Mouse (Mus musculus) kidney, adult 2 months (tissue): ENCODE measurements around the gene Duoxa2.

Experiments used
- CTCF ChIP-seq: fragments of 200-500 bp; conservative IDR thresholded peaks from 2 replicates; pipeline ENCODE4 v1.5.1; 2011; ENCODE audit warnings: low read depth, mild to moderate bottlenecking, control low read depth, low read length, moderate library complexity, mixed read lengths; ENCODE audit not compliant: insufficient read depth, insufficient read length
- POLR2A ChIP-seq: fragments of 200-500 bp; IDR thresholded peaks from one replicate; pipeline ENCODE4 v1.6.1; 2011; ENCODE audit warnings: low read depth, low read length, control low read depth

GRCm38 (mm10) chr2:122284091-122284490 is 14.6 kb upstream of the Duoxa2 start:
- TF ChIP-seq POLR2A (no peak), CTCF (no peak)
